Mouse (Mus musculus) erythroblast, embryonic 14.5 days (primary cell): ENCODE results near the gene Pip4k2a. TPM values are rescaled to one million over a fixed set of nuclear protein-coding genes. Genes with fewer than 3 reads are reported as not detected.

Source experiments
- H3K27me3 ChIP-seq: 2 replicates; pipeline ENCODE4 v1.6.1; 2012; ENCODE audit warnings: inconsistent platforms; ENCODE audit not compliant: control insufficient read depth
- H3K36me3 ChIP-seq: 2 replicates; pipeline ENCODE4 v1.6.1; 2012; ENCODE audit warnings: mild to moderate bottlenecking, inconsistent platforms; ENCODE audit not compliant: control insufficient read depth
- H3K4me1 ChIP-seq: 2 replicates; pipeline ENCODE4 v1.6.1; 2012; ENCODE audit warnings: inconsistent platforms; ENCODE audit not compliant: control insufficient read depth
- H3K4me3 ChIP-seq: replicated peaks from 2 replicates; pipeline ENCODE3; 2012; ENCODE audit warnings: moderate library complexity, mild to moderate bottlenecking, inconsistent platforms
- H3K9me3 ChIP-seq: 2 replicates; pipeline ENCODE4 v1.6.1; 2012; ENCODE audit warnings: low read length, inconsistent platforms, mixed read lengths; ENCODE audit not compliant: control insufficient read depth
- GATA1 ChIP-seq: IDR thresholded peaks from 2 replicates; pipeline ENCODE4 v1.6.1; 2012; ENCODE audit warnings: low read length, inconsistent platforms, mixed read lengths
- TAL1 ChIP-seq: IDR thresholded peaks from 3 replicates; pipeline ENCODE4 v1.6.1; 2012; ENCODE audit warnings: low read length, inconsistent platforms, mixed read lengths
- polyA plus RNA-seq: library from polyadenylated mRNA; stranded (reverse); fragments of >175 nt; gene quantifications from 2 replicates; pipeline ENCODE4 v1.2.3, GENCODE M21; 2012

The Pip4k2a gene
- polyA plus RNA-seq, 1 experiment, result 3.8 TPM

DNA sequence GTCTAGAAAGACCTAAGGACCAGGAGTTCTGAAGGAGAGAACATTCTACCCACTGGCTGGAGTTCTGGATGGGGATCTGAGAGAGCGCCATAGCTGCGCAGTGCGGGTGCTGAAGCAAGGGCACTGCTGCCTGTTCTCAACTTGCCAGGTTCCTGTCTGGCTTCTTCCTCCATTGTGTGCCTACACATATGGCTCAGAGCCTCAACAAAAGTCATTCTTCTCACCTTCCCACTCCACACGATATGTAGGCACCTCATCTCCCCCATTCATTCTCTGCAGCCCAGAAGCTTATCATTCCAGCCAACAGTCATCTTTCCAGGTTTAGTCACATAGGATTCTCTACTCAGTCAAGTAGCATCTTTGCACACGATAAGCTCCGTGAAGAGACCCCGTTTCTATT lies 123.3 kb downstream of the Pip4k2a start:
- peaks cover 54% of the 10 kb centered on the region for H3K36me3 ChIP-seq
- H3K4me3 ChIP-seq, result no peak overlapping the region
- H3K4me1 ChIP-seq, result peaks cover 33% of the 10 kb centered on the region
- no peaks in the 10 kb centered on the region for H3K27me3 ChIP-seq
- no peaks in the 10 kb centered on the region for H3K9me3 ChIP-seq
- no peak for TF ChIP-seq GATA1
- TF ChIP-seq TAL1, result no peak

DNA sequence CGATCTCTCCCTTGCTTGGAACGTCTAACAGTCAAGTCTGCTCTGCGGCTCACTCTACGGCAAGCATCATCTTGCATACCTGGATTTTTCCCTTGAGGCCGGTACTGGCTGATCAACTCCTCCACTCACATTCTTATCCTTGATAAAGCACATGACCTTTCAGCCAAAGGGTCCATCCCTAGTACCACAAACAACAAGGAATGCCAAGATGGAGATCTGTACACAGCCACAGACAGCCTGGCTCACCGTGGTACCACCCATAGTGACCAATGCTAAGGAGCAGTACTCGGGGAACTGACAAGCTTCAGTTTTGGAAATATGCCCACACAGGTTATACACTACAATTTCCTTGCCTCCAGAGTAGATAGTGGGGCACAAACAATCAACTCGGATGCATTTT lies 123.9 kb downstream of the Pip4k2a start:
- Histone ChIP-seq H3K36me3 (peaks cover 58% of the 10 kb centered on the region), H3K27me3 (no peaks in the 10 kb centered on the region), H3K4me3 (no peak overlapping the region), H3K9me3 (no peaks in the 10 kb centered on the region), H3K4me1 (peaks cover 39% of the 10 kb centered on the region)
- TF ChIP-seq TAL1 (no peak), GATA1 (no peak)

DNA sequence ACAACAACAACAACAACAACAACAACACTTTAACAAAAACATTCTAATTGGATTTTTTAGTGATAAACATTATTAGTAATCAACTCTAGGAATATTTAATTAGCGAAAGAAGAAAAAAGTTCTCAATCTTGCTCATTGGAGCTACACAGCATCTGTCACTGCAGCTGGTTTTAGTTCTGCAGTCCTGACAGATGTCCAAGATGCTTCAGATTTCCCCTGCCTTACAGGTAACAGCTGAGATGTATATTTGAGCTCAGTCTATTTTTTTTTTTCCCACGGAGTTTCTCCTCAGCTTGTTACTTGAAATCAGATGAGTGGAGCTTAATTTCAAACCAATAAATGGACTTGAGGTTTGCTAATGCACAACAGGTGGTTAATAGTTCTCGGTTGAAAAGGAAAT lies 124.5 kb downstream of the Pip4k2a start:
- no peaks in the 10 kb centered on the region for H3K9me3 ChIP-seq
- H3K27me3 ChIP-seq, result no peaks in the 10 kb centered on the region
- H3K4me3 ChIP-seq, result no peak overlapping the region
- peaks cover 45% of the 10 kb centered on the region for H3K4me1 ChIP-seq
- TF ChIP-seq TAL1, result no peak
- no peak for TF ChIP-seq GATA1
- peaks cover 64% of the 10 kb centered on the region for H3K36me3 ChIP-seq

DNA sequence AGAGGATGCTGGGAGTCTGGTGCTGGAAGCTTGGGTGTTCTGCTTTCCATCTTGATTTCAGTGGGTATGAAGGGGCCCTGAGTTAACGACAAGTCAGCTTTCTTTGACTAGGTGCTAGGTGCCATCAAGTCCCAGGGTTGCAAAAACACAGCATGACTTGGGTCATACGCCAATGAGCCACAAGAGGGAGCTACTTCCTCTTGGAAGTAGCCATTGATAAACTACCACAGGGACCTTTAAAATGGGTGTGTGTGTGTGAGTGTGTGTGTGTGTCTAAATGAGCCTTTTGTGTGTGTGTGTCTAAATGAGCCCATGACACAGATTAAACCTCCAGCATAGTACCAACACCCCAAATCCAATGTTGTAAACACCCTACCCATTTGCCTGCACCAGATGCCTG lies 125.1 kb downstream of the Pip4k2a start:
- H3K4me3 ChIP-seq, result no peak overlapping the region
- no peaks in the 10 kb centered on the region for H3K9me3 ChIP-seq
- TF ChIP-seq TAL1, result no peak
- TF ChIP-seq GATA1, result no peak
- peaks cover 68% of the 10 kb centered on the region for H3K36me3 ChIP-seq
- peaks cover 50% of the 10 kb centered on the region for H3K4me1 ChIP-seq
- no peaks in the 10 kb centered on the region for H3K27me3 ChIP-seq

DNA sequence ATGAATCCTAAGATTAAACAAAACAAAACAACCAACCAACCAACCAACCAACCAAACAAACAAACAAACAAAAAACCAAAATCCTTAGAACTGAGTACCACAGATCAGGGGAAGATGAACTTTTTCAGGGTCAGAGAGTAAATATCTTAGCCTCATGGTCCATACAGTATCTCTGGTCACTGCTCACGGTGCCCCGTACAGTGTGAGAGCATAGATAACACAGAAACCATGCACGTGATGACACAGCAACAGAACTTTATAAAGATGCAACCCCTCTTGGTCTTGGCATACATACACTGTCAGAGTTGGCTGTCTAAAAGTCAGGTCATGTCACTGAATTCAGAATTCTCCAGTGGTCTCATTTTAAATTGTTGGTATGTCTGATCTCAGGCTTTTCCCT lies 126.8 kb downstream of the Pip4k2a start:
- H3K9me3 ChIP-seq, result no peaks in the 10 kb centered on the region
- H3K4me1 ChIP-seq, result peaks cover 67% of the 10 kb centered on the region
- peak overlapping the region; percentile 9 for H3K4me3 ChIP-seq
- TF ChIP-seq TAL1 (peak; percentile 68), GATA1 (peak; percentile 82)
- peaks cover 77% of the 10 kb centered on the region for H3K36me3 ChIP-seq
- H3K27me3 ChIP-seq, result no peaks in the 10 kb centered on the region

DNA sequence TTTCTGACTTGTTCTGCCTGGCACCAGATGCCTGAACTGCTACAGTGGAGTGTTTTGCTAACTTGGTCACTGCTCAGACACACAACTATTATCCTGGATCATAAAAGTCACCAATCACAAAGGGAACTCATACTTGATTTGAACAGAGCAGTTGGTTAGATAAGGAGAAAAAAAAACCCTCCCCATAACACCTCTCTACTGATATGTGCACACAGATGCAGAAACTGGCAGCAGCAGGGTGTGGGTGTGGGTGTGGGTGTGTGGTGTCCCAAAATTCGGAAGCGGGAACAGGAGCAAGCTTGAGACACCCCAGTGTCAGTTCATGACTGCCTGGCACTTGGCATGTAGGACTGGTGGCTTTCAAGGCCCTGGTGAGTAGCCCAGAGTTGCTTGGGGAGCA lies 130.9 kb downstream of the Pip4k2a start:
- TF ChIP-seq GATA1 (no peak), TAL1 (no peak)
- no peaks in the 10 kb centered on the region for H3K9me3 ChIP-seq
- no peaks in the 10 kb centered on the region for H3K27me3 ChIP-seq
- H3K4me1 ChIP-seq, result peaks cover 86% of the 10 kb centered on the region
- H3K4me3 ChIP-seq, result no peak overlapping the region
- H3K36me3 ChIP-seq, result peaks cover 85% of the 10 kb centered on the region

DNA sequence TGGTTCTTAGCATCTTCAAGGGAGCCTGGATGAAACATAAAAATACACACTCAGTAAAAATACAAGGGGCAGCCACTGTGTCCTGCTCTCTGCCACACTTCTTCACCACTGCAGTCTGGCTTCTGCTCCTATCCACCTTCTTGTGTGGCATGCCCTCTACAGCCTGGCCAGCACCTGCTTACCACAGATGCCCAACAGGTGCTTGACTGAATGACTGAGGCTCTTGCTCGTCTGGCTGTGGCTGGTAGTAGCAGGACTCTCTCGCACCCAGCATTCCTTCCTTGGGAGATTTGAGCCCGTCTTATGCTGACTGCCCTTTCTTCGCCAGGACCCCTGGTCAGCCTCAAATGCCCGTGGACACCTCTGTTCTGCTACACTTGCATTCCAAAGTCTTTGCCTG lies 133.2 kb downstream of the Pip4k2a start:
- H3K9me3 ChIP-seq, result no peaks in the 10 kb centered on the region
- no peak overlapping the region for H3K4me3 ChIP-seq
- peaks cover 83% of the 10 kb centered on the region for H3K36me3 ChIP-seq
- TF ChIP-seq TAL1, result no peak
- no peak for TF ChIP-seq GATA1
- H3K27me3 ChIP-seq, result no peaks in the 10 kb centered on the region
- H3K4me1 ChIP-seq, result peaks cover 86% of the 10 kb centered on the region

DNA sequence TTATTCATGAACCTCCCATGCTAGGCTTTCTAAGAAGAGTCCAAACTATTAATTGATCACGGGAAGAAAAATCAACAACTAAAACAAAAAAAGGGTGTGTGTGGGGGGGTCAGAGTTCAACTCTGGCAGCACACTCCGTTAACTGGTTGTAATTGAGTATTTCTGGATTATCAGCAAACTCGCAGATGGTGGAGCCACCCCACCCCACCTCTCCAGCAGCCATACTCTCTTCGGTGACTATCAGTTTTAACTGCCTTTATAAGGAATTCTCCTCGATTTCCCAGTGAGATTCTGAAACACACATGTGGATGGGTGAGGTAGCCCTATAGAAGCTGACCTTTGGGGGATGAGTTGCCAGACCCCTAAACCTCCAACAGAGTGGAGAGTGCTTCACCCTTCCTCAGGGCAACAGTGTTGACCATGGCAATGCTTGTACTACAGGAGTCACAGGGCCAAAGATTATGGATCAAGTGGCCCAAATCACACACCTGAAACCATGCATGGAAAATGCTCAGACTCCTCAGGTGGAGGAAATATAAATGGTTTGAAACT lies 136.2 kb downstream of the Pip4k2a start:
- peaks cover 65% of the 10 kb centered on the region for H3K36me3 ChIP-seq
- H3K9me3 ChIP-seq, result no peaks in the 10 kb centered on the region
- TF ChIP-seq TAL1, result peak; percentile 60
- TF ChIP-seq GATA1, result no peak
- H3K27me3 ChIP-seq, result no peaks in the 10 kb centered on the region
- H3K4me3 ChIP-seq, result no peak overlapping the region
- peaks cover 59% of the 10 kb centered on the region for H3K4me1 ChIP-seq

DNA sequence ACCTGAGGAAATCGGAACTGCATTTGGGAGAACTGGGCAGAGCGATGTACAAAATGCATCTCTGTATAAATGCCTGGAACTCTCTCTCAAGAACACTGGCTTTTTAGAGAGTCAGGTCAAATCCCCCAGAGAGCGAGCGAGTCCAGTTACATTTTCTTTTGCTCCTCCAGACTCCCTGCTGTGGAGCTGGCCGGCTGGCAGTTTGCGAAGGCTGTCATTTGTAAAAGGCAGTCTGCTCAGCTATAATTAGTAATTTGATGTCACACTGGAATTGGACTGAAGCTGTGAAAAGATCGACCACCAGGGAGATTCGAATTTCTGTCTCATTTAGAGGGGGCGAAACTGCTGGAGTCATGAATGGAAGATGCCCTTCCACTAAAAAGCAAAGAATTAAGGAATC lies 137.2 kb downstream of the Pip4k2a start:
- Histone ChIP-seq H3K9me3 (no peaks in the 10 kb centered on the region), H3K4me3 (no peak overlapping the region), H3K4me1 (peaks cover 49% of the 10 kb centered on the region), H3K27me3 (no peaks in the 10 kb centered on the region), H3K36me3 (peaks cover 57% of the 10 kb centered on the region)
- TF ChIP-seq TAL1 (no peak), GATA1 (no peak)

DNA sequence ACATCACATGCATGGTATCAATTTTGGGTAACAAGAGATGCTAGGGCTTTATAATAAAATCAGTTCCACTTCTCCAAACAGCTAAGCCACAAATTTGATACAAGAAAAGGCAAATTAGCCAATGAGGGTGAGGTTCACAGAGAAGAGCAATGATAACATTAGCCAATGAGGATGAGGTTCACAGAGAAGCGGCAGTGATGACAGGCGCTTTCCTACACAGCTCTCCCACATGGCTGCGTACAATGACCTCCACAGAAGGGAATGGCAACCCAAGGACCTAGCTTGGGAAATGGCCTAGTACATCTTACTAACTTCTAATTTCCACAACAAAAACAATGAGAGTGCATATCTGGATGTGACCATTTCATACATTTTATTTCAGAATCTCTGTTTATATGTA lies 140.0 kb downstream of the Pip4k2a start:
- no peak overlapping the region for H3K4me3 ChIP-seq
- TF ChIP-seq GATA1, result no peak
- TF ChIP-seq TAL1, result no peak
- no peaks in the 10 kb centered on the region for H3K27me3 ChIP-seq
- peaks cover 40% of the 10 kb centered on the region for H3K36me3 ChIP-seq
- H3K4me1 ChIP-seq, result peaks cover 36% of the 10 kb centered on the region
- no peaks in the 10 kb centered on the region for H3K9me3 ChIP-seq
